Comparison of ENCODE assay signal across 8 mouse cellular contexts in the genomic region with DNA sequence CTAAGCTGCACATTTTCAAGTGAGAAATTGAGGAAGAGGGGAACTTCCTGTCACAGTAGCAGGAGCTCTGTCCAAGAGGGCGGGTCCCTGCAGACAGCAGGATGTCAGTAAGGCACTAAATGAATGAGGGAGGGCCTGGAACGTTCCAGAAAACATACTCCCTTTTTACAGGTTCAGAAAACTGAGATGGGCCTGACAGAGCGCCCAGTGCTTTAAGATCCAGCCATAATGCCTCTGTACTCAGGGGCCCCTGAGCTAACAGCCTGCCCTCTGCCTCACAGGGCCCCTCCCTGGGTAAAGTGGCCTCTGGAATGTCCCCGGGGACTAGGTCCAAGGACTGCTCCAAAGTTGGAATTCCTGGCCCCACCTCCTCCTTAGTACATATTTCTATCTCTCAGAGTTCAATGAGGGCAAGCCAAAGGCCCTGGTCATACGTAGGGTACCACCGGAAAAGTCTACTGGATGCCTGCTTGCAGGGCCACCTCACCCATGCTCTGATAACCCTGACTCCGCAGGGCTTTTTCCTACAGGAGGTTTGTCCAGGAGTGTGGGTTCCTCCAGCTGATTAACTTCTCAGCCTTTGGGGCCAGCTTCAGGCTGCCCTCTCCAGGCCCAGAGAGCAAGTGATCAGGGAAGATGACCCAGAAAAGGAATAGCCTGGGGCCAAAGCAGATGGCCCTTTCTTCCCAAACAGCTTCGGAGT. TPM values are rescaled to one million over a fixed set of nuclear protein-coding genes. Genes with fewer than 3 reads are reported as not detected.
DNase-seq lines count a peak whose midpoint lies in the region; ATAC-seq and TF ChIP-seq lines count a peak whose summit lies in the region.

No protein-coding gene starts in this region.

- 69% methylated on average over 8 of the region's 8 CpGs for WGBS in forebrain, embryonic 12.5 days
- WGBS in forebrain, embryonic 11.5 days, result 70% methylated on average over 8 of the region's 8 CpGs
- 14% methylated on average over 8 of the region's 8 CpGs for WGBS in heart, embryonic 15.5 days
- 21% methylated on average over 8 of the region's 8 CpGs for WGBS in kidney, postnatal 0 days
- WGBS in thymus, adult 2 months, result 42% methylated on average over 8 of the region's 8 CpGs

- H3K4me3 ChIP-seq in forebrain, embryonic 12.5 days (replicated peaks), result no peak overlapping the region
- no peak overlapping the region for H3K4me3 ChIP-seq in forebrain, embryonic 11.5 days (ENCODE audit: low read depth, low read length)
- H3K4me3 ChIP-seq in heart, embryonic 15.5 days, result no peak overlapping the region
- no peak overlapping the region for H3K4me3 ChIP-seq in kidney, postnatal 0 days (replicated peaks; ENCODE audit: low read depth, low read length)
- peak overlapping the region; percentile 13; the same call in 1 of the 2 replicates for H3K4me3 ChIP-seq in thymus, adult 2 months (ENCODE audit: control insufficient read depth, insufficient read depth, low read length)

- H3K9me3 ChIP-seq in forebrain, embryonic 12.5 days, result no peaks in the 10 kb centered on the region
- H3K9me3 ChIP-seq in forebrain, embryonic 11.5 days (ENCODE audit: control insufficient read depth, low read length), result no peaks in the 10 kb centered on the region
- no peaks in the 10 kb centered on the region for H3K9me3 ChIP-seq in heart, embryonic 15.5 days (replicated peaks)
- H3K9me3 ChIP-seq in kidney, postnatal 0 days (replicated peaks; ENCODE audit: low read length), result no peaks in the 10 kb centered on the region

- no peak for DNase-seq in forebrain, embryonic 11.5 days (ENCODE audit: low spot score)
- peak; percentile 42 for DNase-seq in adrenal gland, postnatal 25 days
- peak; percentile 80 for DNase-seq in kidney, postnatal 0 days (ENCODE audit: low spot score)
- DNase-seq in lung, postnatal 36 days, result peak; percentile 90
- DNase-seq in thymus, adult 2 months, result no peak
- no peak for DNase-seq in layer of hippocampus, adult 9-10 months (ENCODE audit: low spot score)

- H3K36me3 ChIP-seq in forebrain, embryonic 12.5 days (replicated peaks), result peaks cover 9% of the 10 kb centered on the region
- H3K36me3 ChIP-seq in forebrain, embryonic 11.5 days (ENCODE audit: control insufficient read depth, insufficient read depth, low read length), result peaks cover 6% of the 10 kb centered on the region
- peaks cover under 1% of the 10 kb centered on the region for H3K36me3 ChIP-seq in heart, embryonic 15.5 days
- peaks cover 5% of the 10 kb centered on the region for H3K36me3 ChIP-seq in kidney, postnatal 0 days (ENCODE audit: insufficient read depth, low read length)
- peaks cover 8% of the 10 kb centered on the region for H3K36me3 ChIP-seq in thymus, adult 2 months (ENCODE audit: control insufficient read depth, insufficient read depth, low read length)

- TF ChIP-seq POLR2A in thymus, adult 2 months (IDR thresholded peaks at IDR 0.05; ENCODE audit: control insufficient read depth, extremely low read depth, insufficient read depth, low read length, poor library complexity), result no peak; the same call in 1 of the 2 replicates

- TF ChIP-seq CTCF in kidney, postnatal 0 days (IDR thresholded peaks at IDR 0.05; ENCODE audit: low read depth), result no peak
- no peak for TF ChIP-seq CTCF in thymus, adult 2 months (IDR thresholded peaks at IDR 0.05; ENCODE audit: borderline replicate concordance, control insufficient read depth, extremely low read depth, insufficient read depth, low read length, poor library complexity)

- no peak for ATAC-seq in forebrain, embryonic 12.5 days (ENCODE audit: low FRiP score)
- ATAC-seq in forebrain, embryonic 11.5 days (replicated peaks; ENCODE audit: low FRiP score), result no peak
- no peak for ATAC-seq in heart, embryonic 15.5 days (replicated peaks; ENCODE audit: insufficient number of reproducible peaks, insufficient read depth, low FRiP score, low read depth)
- ATAC-seq in kidney, postnatal 0 days (replicated peaks; ENCODE audit: low FRiP score, low read depth), result 0 out of 2 replicates have a peak, but pooled peaks have one; percentile 4

- no peaks in the 10 kb centered on the region for H3K27me3 ChIP-seq in forebrain, embryonic 12.5 days
- H3K27me3 ChIP-seq in forebrain, embryonic 11.5 days (ENCODE audit: control insufficient read depth, insufficient read depth, low read length), result no peaks in the 10 kb centered on the region
- H3K27me3 ChIP-seq in heart, embryonic 15.5 days, result no peaks in the 10 kb centered on the region
- no peaks in the 10 kb centered on the region for H3K27me3 ChIP-seq in kidney, postnatal 0 days (ENCODE audit: insufficient read depth, low read length)
- H3K27me3 ChIP-seq in thymus, adult 2 months (ENCODE audit: control insufficient read depth, insufficient read depth, low read length), result no peaks in the 10 kb centered on the region

- H3K4me1 ChIP-seq in forebrain, embryonic 12.5 days, result peaks cover 35% of the 10 kb centered on the region
- peaks cover 10% of the 10 kb centered on the region; the same call in 1 of the 2 replicates for H3K4me1 ChIP-seq in forebrain, embryonic 11.5 days (replicated peaks; ENCODE audit: control insufficient read depth, insufficient read depth, low read length)
- H3K4me1 ChIP-seq in heart, embryonic 15.5 days (replicated peaks), result peaks cover 35% of the 10 kb centered on the region
- H3K4me1 ChIP-seq in kidney, postnatal 0 days (replicated peaks; ENCODE audit: insufficient read depth, low read length), result peaks cover 35% of the 10 kb centered on the region
- H3K4me1 ChIP-seq in thymus, adult 2 months (replicated peaks; ENCODE audit: control insufficient read depth, insufficient read depth, low read length), result peaks cover 42% of the 10 kb centered on the region

- no peak overlapping the region for H3K4me2 ChIP-seq in forebrain, embryonic 12.5 days
- no peak overlapping the region for H3K4me2 ChIP-seq in forebrain, embryonic 11.5 days (ENCODE audit: low read depth, low read length, severe bottlenecking)
- peak overlapping the region; percentile 78 for H3K4me2 ChIP-seq in heart, embryonic 15.5 days
- H3K4me2 ChIP-seq in kidney, postnatal 0 days (ENCODE audit: low read length), result peak overlapping the region; percentile 39

- peak overlapping the region; percentile 99 for H3K27ac ChIP-seq in forebrain, embryonic 12.5 days
- H3K27ac ChIP-seq in forebrain, embryonic 11.5 days (ENCODE audit: low read depth, low read length), result no peak overlapping the region
- H3K27ac ChIP-seq in heart, embryonic 15.5 days, result peak overlapping the region; percentile 100
- H3K27ac ChIP-seq in kidney, postnatal 0 days, result peak overlapping the region; percentile 99
- peak overlapping the region; percentile 98 for H3K27ac ChIP-seq in thymus, adult 2 months (ENCODE audit: control insufficient read depth, insufficient read depth, low read length)

- H3K9ac ChIP-seq in forebrain, embryonic 12.5 days, result no peak overlapping the region
- no peak overlapping the region for H3K9ac ChIP-seq in forebrain, embryonic 11.5 days (ENCODE audit: low read length)
- H3K9ac ChIP-seq in heart, embryonic 15.5 days, result peak overlapping the region; percentile 68
- no peak overlapping the region for H3K9ac ChIP-seq in kidney, postnatal 0 days (ENCODE audit: low read depth, low read length)

RNA-seq across cellular contexts. Expression of gene Actb, which starts 3.2 kb away (rescaled TPM):
- polyA plus RNA-seq in forebrain, embryonic 12.5 days (2016; fragmentation: Nextera tagmentation; extraction: Ambion mirVana), result 12,389 and 14,301 TPM in 2 replicates
- 13,526 and 13,808 TPM in 2 replicates for polyA plus RNA-seq in forebrain, embryonic 11.5 days (2014; fragmentation: Nextera tagmentation; extraction: Ambion mirVana)
- total RNA-seq in adrenal gland, postnatal 25 days (2021), result 2,846 and 3,181 TPM in 2 replicates
- polyA plus RNA-seq in heart, embryonic 15.5 days (2015; fragmentation: Nextera tagmentation; extraction: Ambion mirVana), result 5,943 and 6,493 TPM in 2 replicates
- 14,836 and 15,514 TPM in 2 replicates for polyA plus RNA-seq in kidney, postnatal 0 days (2015; fragmentation: Nextera tagmentation; extraction: Ambion mirVana)
- 6,903 and 9,637 TPM in 2 replicates for polyA plus RNA-seq in thymus, adult 2 months (2012; rRNA removed)

RNA-seq across cellular contexts. Expression of gene Fbxl18, which starts 14.5 kb away (rescaled TPM):
- polyA plus RNA-seq in forebrain, embryonic 12.5 days (2016; fragmentation: Nextera tagmentation; extraction: Ambion mirVana), result 24.0 and 24.6 TPM in 2 replicates
- 15.4 and 16.0 TPM in 2 replicates for polyA plus RNA-seq in forebrain, embryonic 11.5 days (2014; fragmentation: Nextera tagmentation; extraction: Ambion mirVana)
- 14.5 and 19.8 TPM in 2 replicates for total RNA-seq in adrenal gland, postnatal 25 days (2021)
- polyA plus RNA-seq in heart, embryonic 15.5 days (2015; fragmentation: Nextera tagmentation; extraction: Ambion mirVana), result 7.7 and 9.9 TPM in 2 replicates
- polyA plus RNA-seq in kidney, postnatal 0 days (2015; fragmentation: Nextera tagmentation; extraction: Ambion mirVana), result 9.6 and 9.9 TPM in 2 replicates
- 25.8 and 29.9 TPM in 2 replicates for polyA plus RNA-seq in thymus, adult 2 months (2012; rRNA removed)

RNA-seq across cellular contexts. Expression of gene Fscn1, which starts 50.4 kb away (rescaled TPM):
- polyA plus RNA-seq in forebrain, embryonic 12.5 days (2016; fragmentation: Nextera tagmentation; extraction: Ambion mirVana), result 665 and 748 TPM in 2 replicates
- 680 and 728 TPM in 2 replicates for polyA plus RNA-seq in forebrain, embryonic 11.5 days (2014; fragmentation: Nextera tagmentation; extraction: Ambion mirVana)
- total RNA-seq in adrenal gland, postnatal 25 days (2021), result 36.1 and 51.3 TPM in 2 replicates
- polyA plus RNA-seq in heart, embryonic 15.5 days (2015; fragmentation: Nextera tagmentation; extraction: Ambion mirVana), result 108 and 137 TPM in 2 replicates
- polyA plus RNA-seq in kidney, postnatal 0 days (2015; fragmentation: Nextera tagmentation; extraction: Ambion mirVana), result 175 and 205 TPM in 2 replicates
- polyA plus RNA-seq in thymus, adult 2 months (2012; rRNA removed), result 148 and 157 TPM in 2 replicates

Comparison
In these comparisons a context has a peak if more than half of its experiments do, and no peak if none do; other contexts are left out.
1. H3K4me2 ChIP-seq: peak in heart, embryonic 15.5 days (single experiment) and kidney, postnatal 0 days (single experiment); none in forebrain, embryonic 12.5 days (single experiment) and forebrain, embryonic 11.5 days (single experiment).
2. DNase-seq: peak in adrenal gland, postnatal 25 days (single experiment), kidney, postnatal 0 days (single experiment) and lung, postnatal 36 days (single experiment); none in forebrain, embryonic 11.5 days (single experiment), thymus, adult 2 months (single experiment) and layer of hippocampus, adult 9-10 months (single experiment).